Mouse (Mus musculus) limb, embryonic 15.5 days (tissue): Measurements from ENCODE around the gene Rab30. TPM values are rescaled to one million over a fixed set of nuclear protein-coding genes. Genes with fewer than 3 reads are reported as not detected.

Experiments
- ATAC-seq: fragments of 200-750 bp; cut with Nextera tagmentation; 2 replicates; pipeline ENCODE4 v1.8.0; 2017; ENCODE audit warnings: low read depth, moderate TSS enrichment; ENCODE audit not compliant: insufficient number of reproducible peaks, low FRiP score, low TSS enrichment
- H3K27ac ChIP-seq: fragments of 300-500 bp; sonication (generic); 2 replicates; pipeline ENCODE4 v1.5.1; 2015; ENCODE audit warnings: moderate library complexity, mild to moderate bottlenecking, inconsistent platforms
- H3K27me3 ChIP-seq: fragments of 300-500 bp; sonication (generic); 2 replicates; pipeline ENCODE4 v1.6.1; 2015; ENCODE audit warnings: inconsistent platforms
- H3K36me3 ChIP-seq: fragments of 300-500 bp; sonication (generic); 2 replicates; pipeline ENCODE4 v1.6.1; 2015; ENCODE audit warnings: inconsistent platforms
- H3K4me1 ChIP-seq: fragments of 300-500 bp; sonication (generic); 2 replicates; pipeline ENCODE4 v1.6.1; 2015; ENCODE audit warnings: inconsistent platforms
- H3K4me2 ChIP-seq: fragments of 300-500 bp; sonication (generic); 2 replicates; pipeline ENCODE4 v1.6.1; 2015; ENCODE audit warnings: mild to moderate bottlenecking, inconsistent platforms
- H3K4me3 ChIP-seq: fragments of 300-500 bp; sonication (generic); 2 replicates; pipeline ENCODE4 v1.5.1; 2015; ENCODE audit warnings: mild to moderate bottlenecking, inconsistent platforms
- H3K9ac ChIP-seq: fragments of 300-500 bp; sonication (generic); 2 replicates; pipeline ENCODE4 v1.6.1; 2015; ENCODE audit warnings: inconsistent platforms
- H3K9me3 ChIP-seq: fragments of 300-500 bp; sonication (generic); 2 replicates; pipeline ENCODE4 v1.6.1; 2016; ENCODE audit warnings: inconsistent platforms
- WGBS: fragments of 180-500 bp; shearing (Covaris S2); methylation state at CpG from one replicate; pipeline ENCODE4 v1.1.7; 2015; 5-methylcytosine and 5-hydroxymethylcytosine counted together
- polyA plus RNA-seq: library from polyadenylated mRNA; unstranded; fragments of >200 nt; fragmentation: Nextera tagmentation; extraction: Ambion mirVana; gene quantifications from 2 replicates; pipeline ENCODE4 v1.2.1, GENCODE M21; 2015

Rab30 gene
- polyA plus RNA-seq, 1 experiment from 2014 or later, result 22.4 TPM

DNA sequence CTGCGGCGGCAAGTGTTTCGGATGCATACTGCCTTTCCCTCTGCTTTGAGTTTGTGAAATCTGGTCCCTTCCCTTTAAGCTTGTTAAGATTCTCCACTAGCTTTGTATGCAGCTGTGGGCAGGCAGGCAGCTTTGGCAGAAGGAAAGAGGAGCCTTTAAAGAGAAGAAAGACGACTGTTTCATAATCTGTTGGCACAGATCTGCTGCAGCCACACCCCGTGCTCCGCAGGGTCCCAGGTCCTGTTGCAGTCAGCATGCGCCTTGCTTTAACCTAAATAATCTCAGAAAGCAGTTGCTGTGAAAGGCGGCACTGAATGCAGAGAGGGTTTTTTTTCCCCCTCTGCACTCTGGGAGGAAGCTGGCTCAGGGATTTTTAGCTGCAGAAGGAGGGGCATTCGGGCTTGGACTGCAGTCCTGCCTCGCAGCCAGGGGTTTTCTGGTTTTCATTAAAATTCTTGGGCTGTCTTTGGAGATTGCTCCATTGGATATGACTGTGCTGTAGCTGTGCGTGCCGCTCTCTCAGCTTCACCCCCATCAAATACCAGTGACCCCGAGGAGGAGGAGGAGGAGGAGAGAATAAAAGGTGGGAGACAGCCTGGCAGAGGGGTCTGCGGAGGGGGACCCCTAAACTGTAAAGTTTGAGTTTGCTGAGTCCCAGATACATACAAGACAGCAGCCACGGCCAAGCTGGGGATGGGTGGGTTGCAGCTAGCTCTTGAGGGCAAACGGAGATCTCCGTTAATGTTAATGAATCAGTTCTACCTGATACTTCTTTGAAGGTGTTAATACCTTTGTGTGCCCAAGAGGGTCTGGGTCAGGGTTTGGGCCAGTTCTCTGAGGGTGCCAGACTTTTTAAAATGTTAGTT lies 35.9 kb downstream of the Rab30 start:
- Histone ChIP-seq H3K9me3 (no peaks in the 10 kb centered on the region), H3K27me3 (no peaks in the 10 kb centered on the region), H3K4me2 (peak overlapping the region; percentile 55), H3K9ac (no peak overlapping the region), H3K36me3 (no peaks in the 10 kb centered on the region; the same call in 1 of the 2 replicates), H3K4me1 (peaks cover 30% of the 10 kb centered on the region), H3K4me3 (peak overlapping the region; percentile 39), H3K27ac (peak overlapping the region; percentile 94)
- peak; percentile 79 for ATAC-seq
- 6% methylated on average over 17 of the region's 17 CpGs for WGBS

DNA sequence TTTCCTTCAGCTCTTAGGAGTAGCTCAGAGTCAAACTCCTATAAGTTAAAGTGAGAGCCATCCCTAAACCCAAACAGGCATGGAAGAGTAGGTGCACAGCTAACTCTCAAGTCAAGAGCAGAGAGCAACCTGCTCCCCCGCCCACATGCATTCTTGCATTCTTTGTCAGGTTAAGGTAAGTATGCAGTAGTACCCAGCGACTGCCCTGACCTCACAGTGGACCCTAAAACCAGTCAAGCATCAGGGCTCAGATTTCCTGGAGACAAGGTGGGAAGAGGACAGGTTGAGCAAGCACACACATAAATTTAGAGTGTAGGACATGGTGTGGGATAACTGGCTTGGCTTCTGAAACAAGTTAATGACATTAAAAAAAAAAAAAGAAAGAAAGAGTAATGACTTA lies 37.7 kb downstream of the Rab30 start:
- Histone ChIP-seq H3K4me1 (peaks cover 39% of the 10 kb centered on the region), H3K27ac (no peak overlapping the region), H3K27me3 (no peaks in the 10 kb centered on the region), H3K4me2 (no peak overlapping the region), H3K36me3 (no peaks in the 10 kb centered on the region; the same call in 1 of the 2 replicates), H3K9me3 (no peaks in the 10 kb centered on the region), H3K9ac (no peak overlapping the region), H3K4me3 (no peak overlapping the region)
- WGBS, result 64% methylated on average over 2 of the region's 2 CpGs
- no peak for ATAC-seq

DNA sequence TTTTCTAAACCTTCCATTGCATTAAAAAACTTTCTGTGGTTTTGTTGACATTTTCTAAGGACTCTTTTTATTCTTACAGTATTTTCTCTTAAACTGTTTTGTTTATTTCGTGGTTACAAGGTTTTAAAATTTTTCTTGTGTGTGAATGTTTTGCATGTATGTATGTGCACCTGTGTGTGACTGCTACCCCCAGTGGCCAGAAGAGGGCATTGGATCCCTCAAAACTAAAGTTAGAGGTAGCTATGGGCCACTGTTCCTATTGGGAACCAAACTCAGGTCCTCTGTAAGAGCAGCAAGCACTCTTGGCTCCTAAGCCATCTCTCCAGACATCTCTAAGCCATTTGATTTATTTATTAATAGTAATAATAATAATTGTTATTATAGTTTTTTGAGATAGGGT lies 40.0 kb downstream of the Rab30 start:
- Histone ChIP-seq H3K9me3 (0 out of 2 replicates have a peak, but pooled peaks cover 3% of the 10 kb centered on the region), H3K36me3 (peaks cover 2% of the 10 kb centered on the region; the same call in 1 of the 2 replicates), H3K27ac (no peak overlapping the region), H3K4me3 (no peak overlapping the region), H3K27me3 (no peaks in the 10 kb centered on the region), H3K4me1 (peaks cover 27% of the 10 kb centered on the region), H3K4me2 (no peak overlapping the region), H3K9ac (no peak overlapping the region)
- ATAC-seq, result no peak
- 79% methylated on average over 1 of the region's 1 CpGs for WGBS

DNA sequence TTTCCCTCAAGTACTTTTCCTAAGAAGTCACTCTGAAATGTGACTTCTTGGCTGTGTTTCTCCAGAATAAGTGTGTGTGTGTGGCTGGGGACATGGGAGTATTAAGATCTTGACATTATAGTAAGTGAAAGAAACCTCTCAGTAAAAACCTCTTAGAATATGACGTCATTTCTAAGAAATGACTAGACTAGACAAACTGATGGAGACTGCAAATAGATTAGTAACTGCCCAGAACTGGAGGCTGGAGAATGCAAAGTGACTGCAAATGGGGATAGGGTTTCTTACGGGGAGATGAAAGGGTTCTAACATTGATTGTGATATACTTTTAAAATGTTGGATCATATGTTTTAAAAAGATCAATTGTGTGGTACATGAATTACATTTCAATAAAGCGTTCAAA lies 40.5 kb downstream of the Rab30 start:
- no peak for ATAC-seq
- Histone ChIP-seq H3K4me2 (no peak overlapping the region), H3K36me3 (peaks cover 2% of the 10 kb centered on the region; the same call in 1 of the 2 replicates), H3K4me3 (no peak overlapping the region), H3K9ac (no peak overlapping the region), H3K27ac (no peak overlapping the region), H3K27me3 (no peaks in the 10 kb centered on the region), H3K9me3 (0 out of 2 replicates have a peak, but pooled peaks cover 3% of the 10 kb centered on the region), H3K4me1 (peaks cover 21% of the 10 kb centered on the region)
- WGBS, result 80% methylated on average over 3 of the region's 3 CpGs

DNA sequence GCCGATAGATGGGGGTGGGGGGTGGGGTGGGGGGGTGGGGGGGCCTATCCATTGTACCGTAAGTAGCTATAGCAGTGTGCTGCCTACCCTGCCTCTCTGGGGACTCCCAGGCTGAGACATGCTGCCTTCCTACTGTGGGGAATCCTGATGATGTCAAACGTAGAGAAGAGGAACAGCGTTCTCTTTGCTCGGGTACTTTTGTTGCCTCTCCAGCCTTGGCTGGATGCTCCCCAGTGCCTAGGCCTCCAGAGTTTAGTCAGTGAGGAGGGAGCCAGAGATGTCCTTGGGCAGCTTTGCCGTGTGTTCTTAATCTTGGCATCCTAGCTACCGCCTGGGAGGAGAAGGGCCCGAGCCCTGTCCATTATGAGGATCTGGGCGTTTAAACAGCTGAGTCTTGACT lies 41.1 kb downstream of the Rab30 start:
- WGBS, result 69% methylated on average over 9 of the region's 9 CpGs
- H3K4me3 ChIP-seq, result no peak overlapping the region
- H3K27ac ChIP-seq, result no peak overlapping the region
- no peak for ATAC-seq
- H3K9ac ChIP-seq, result no peak overlapping the region
- peaks cover 16% of the 10 kb centered on the region for H3K4me1 ChIP-seq
- peaks cover 2% of the 10 kb centered on the region; the same call in 1 of the 2 replicates for H3K36me3 ChIP-seq
- H3K9me3 ChIP-seq, result 0 out of 2 replicates have a peak, but pooled peaks cover 3% of the 10 kb centered on the region
- no peak overlapping the region for H3K4me2 ChIP-seq
- no peaks in the 10 kb centered on the region for H3K27me3 ChIP-seq

DNA sequence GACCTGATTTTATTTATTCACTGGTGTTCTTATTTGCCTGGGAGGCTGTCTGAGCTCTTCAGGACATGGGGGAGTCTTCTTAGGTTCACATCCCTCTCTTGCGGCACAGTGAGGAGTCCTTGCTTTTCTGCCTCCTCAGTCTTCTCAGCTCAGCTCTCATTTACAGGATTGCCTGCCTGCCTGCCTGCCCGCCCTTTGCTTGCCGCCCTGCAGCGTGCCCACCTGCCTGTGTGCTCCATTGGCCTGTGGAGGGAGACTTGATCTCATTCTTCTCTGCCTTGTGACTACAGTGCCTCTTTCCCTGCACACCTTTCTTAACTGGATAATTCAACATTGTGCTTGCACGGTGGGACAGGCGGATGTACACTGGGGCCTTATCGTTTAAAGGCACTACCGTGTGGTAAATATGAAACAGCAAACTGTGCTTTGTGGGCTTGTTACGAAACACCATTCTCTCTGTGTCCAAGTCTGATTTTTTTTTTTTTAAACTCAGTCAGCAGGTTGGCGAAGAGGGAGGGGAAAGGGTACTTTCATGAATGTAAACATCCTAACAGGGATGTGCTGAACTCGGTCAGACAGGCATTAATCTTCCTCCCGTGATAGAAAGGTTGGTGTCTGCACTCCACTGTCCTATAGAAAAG lies 41.9 kb downstream of the Rab30 start:
- no peak overlapping the region for H3K4me2 ChIP-seq
- WGBS, result 71% methylated on average over 12 of the region's 12 CpGs
- no peaks in the 10 kb centered on the region for H3K27me3 ChIP-seq
- no peak for ATAC-seq
- H3K9ac ChIP-seq, result no peak overlapping the region
- H3K36me3 ChIP-seq, result peaks cover 2% of the 10 kb centered on the region; the same call in 1 of the 2 replicates
- no peak overlapping the region for H3K27ac ChIP-seq
- H3K4me3 ChIP-seq, result no peak overlapping the region
- H3K9me3 ChIP-seq, result 0 out of 2 replicates have a peak, but pooled peaks cover 3% of the 10 kb centered on the region
- peaks cover 9% of the 10 kb centered on the region; the same call in 1 of the 2 replicates for H3K4me1 ChIP-seq

DNA sequence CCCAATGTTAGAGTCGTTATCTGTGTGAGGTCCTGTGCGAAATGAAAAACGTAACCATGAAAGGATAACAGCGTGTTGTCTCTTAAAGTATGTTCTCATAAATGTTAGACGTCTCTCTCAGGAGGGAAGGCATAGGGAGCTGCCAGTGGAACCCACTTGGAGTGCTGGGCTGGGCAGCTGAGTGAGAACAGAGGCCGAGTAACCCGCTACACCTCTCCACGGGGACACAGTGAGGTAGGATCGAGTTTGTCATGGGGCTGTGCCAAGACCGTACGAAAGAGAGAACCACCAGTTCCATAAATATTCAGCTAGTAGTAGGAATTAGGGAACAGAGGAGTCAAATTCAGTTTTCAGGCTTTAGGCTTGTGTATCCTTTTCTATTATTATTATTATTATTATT lies 42.5 kb downstream of the Rab30 start:
- Histone ChIP-seq H3K4me2 (no peak overlapping the region), H3K36me3 (peaks cover 2% of the 10 kb centered on the region; the same call in 1 of the 2 replicates), H3K4me1 (peaks cover 9% of the 10 kb centered on the region; the same call in 1 of the 2 replicates), H3K4me3 (no peak overlapping the region), H3K9me3 (0 out of 2 replicates have a peak, but pooled peaks cover 3% of the 10 kb centered on the region), H3K9ac (no peak overlapping the region), H3K27me3 (no peaks in the 10 kb centered on the region), H3K27ac (no peak overlapping the region)
- ATAC-seq, result no peak
- WGBS, result 49% methylated on average over 11 of the region's 11 CpGs

DNA sequence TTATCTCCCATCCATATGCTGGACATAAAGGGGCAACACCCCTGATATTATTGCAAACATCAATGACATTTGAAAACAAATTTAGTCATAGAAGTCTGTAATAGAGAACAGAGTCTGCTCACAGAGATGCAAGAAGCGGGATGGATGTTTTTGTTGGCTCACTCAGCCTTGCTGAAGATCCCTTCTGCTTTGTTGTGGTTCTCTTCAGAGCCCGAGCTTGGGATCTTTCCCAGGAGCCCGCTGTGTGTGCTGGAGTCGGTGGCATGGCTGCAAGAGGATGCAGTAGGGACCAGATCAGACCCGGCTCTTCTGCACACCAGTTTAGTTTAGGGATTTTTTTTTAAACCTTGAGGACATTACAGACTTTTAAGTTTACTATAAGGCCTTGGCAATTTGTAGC lies 54.3 kb downstream of the Rab30 start:
- no peak overlapping the region for H3K4me3 ChIP-seq
- H3K27me3 ChIP-seq, result no peaks in the 10 kb centered on the region
- H3K9ac ChIP-seq, result no peak overlapping the region
- 72% methylated on average over 5 of the region's 5 CpGs for WGBS
- no peak overlapping the region for H3K27ac ChIP-seq
- no peaks in the 10 kb centered on the region for H3K9me3 ChIP-seq
- no peak for ATAC-seq
- H3K4me2 ChIP-seq, result no peak overlapping the region
- no peaks in the 10 kb centered on the region for H3K36me3 ChIP-seq
- H3K4me1 ChIP-seq, result no peaks in the 10 kb centered on the region

DNA sequence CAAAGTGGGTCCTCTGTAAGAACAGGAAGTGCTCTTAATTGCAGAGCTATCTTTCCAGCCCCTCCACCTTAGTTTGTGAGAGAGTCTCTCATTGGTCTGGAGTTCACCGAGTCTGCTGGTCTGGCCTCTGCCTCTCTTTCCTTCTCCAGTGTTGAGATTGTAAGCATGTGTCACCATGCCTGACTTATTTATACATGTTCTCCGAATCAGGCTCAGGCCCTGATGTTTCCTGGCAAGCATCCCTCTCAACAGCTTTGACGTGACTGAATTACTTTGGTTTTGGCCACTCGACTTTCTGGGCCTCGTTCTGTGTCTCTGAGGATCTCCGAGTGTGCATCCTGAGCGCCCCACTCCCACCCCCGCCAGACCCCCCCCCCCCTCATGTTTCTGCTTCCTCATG lies 55.4 kb downstream of the Rab30 start:
- Histone ChIP-seq H3K4me1 (peaks cover 2% of the 10 kb centered on the region; the same call in 1 of the 2 replicates), H3K4me2 (no peak overlapping the region), H3K27me3 (no peaks in the 10 kb centered on the region), H3K36me3 (no peaks in the 10 kb centered on the region), H3K4me3 (no peak overlapping the region), H3K9me3 (no peaks in the 10 kb centered on the region), H3K9ac (no peak overlapping the region), H3K27ac (no peak overlapping the region)
- no peak for ATAC-seq
- WGBS, result 70% methylated on average over 8 of the region's 8 CpGs

DNA sequence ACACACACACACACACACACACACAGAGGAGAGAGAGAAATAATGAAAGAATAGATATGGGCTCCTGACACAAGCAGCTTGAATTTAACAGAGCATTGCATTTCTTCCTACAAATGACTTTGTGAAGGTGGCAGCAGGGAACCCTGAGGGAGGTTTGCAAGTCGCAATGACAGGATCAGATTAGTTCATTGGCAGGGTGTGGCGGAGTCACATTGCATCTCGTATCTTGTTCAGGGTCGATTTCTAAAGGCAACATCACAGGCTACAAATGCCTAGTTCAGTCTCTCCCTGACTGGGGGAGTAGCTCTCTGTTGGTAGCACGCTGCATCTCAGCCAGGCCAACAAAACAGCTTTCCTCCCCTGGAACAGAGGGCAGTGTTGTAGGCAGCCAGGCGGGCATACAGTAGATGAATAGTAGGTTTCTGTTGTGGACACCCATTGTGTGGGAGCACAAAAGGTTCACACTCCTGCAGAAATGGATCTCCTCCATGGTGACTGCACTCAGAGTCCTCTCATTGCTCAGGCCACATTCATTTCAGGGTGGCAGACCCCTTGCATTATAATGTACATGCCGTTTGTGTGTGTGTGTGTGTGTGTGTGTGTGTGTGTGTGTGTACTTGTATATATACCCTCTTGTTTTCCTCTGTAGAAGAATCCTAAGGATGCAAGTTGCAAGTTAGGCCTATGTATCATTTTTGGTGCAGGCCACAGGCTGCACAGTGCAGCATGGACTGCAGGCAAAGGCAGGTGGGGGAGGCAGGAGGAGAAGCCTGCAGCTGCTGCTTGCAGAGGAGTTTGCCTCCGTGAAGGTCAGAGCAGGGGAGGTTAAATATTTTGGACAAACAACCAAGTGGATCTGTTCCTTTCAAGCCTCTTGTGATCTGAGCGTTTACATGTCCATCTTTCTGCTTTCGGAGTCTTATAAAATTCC lies 58.5 kb downstream of the Rab30 start:
- no peaks in the 10 kb centered on the region for H3K36me3 ChIP-seq
- H3K27me3 ChIP-seq, result no peaks in the 10 kb centered on the region
- no peak overlapping the region for H3K9ac ChIP-seq
- no peak overlapping the region for H3K27ac ChIP-seq
- H3K9me3 ChIP-seq, result no peaks in the 10 kb centered on the region
- H3K4me1 ChIP-seq, result peaks cover 2% of the 10 kb centered on the region; the same call in 1 of the 2 replicates
- 72% methylated on average over 10 of the region's 10 CpGs for WGBS
- ATAC-seq, result no peak
- H3K4me3 ChIP-seq, result no peak overlapping the region
- H3K4me2 ChIP-seq, result no peak overlapping the region

DNA sequence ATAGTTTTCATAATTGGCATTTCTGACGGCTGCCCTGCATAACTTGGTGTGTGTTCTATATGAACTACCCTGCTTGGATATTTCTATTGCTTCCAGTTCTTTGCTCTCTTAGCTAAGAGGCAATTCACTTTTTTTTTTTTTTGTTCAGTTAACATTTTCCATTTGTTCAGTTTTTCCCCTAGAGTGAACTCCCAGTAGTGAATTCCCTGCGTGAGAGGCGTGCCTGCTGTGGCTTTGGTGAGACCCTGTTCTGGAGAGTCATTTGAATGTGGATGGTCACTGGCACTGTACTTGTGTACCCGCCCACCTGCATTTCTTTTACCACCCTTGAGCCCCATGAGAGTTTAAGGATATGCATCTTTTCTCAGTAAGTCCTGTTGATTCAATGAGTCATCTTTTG lies 60.8 kb downstream of the Rab30 start:
- WGBS, result 54% methylated on average over 4 of the region's 4 CpGs
- no peak for ATAC-seq
- H3K4me3 ChIP-seq, result no peak overlapping the region
- H3K9me3 ChIP-seq, result no peaks in the 10 kb centered on the region
- no peak overlapping the region for H3K27ac ChIP-seq
- H3K4me1 ChIP-seq, result peaks cover 7% of the 10 kb centered on the region
- H3K4me2 ChIP-seq, result no peak overlapping the region
- no peak overlapping the region for H3K9ac ChIP-seq
- H3K36me3 ChIP-seq, result no peaks in the 10 kb centered on the region
- no peaks in the 10 kb centered on the region for H3K27me3 ChIP-seq
